Mouse (Mus musculus) stomach, embryonic 16.5 days (tissue): ENCODE measurements around the gene Ndufa6. TPM values are rescaled to one million over a fixed set of nuclear protein-coding genes. Genes with fewer than 3 reads are reported as not detected.

ENCODE experiments used
- ATAC-seq: fragments of 200-750 bp; cut with Nextera tagmentation; 2 replicates; pipeline ENCODE4 v1.8.0; 2017; ENCODE audit warnings: moderate number of reproducible peaks, moderate TSS enrichment; ENCODE audit not compliant: insufficient read depth, low FRiP score
- H3K27ac ChIP-seq: fragments of 300-500 bp; sonication (generic); 2 replicates; pipeline ENCODE4 v1.5.1; 2014; ENCODE audit warnings: low read length
- H3K27me3 ChIP-seq: fragments of 300-500 bp; sonication (generic); 2 replicates; pipeline ENCODE4 v1.6.1; 2014; ENCODE audit warnings: low read length, control low read depth, mixed read lengths; ENCODE audit not compliant: control insufficient read depth, insufficient read depth
- H3K36me3 ChIP-seq: fragments of 300-500 bp; sonication (generic); 2 replicates; pipeline ENCODE4 v1.6.1; 2014; ENCODE audit warnings: low read length; ENCODE audit not compliant: control insufficient read depth, insufficient read depth
- H3K4me1 ChIP-seq: fragments of 300-500 bp; sonication (generic); 2 replicates; pipeline ENCODE4 v1.6.1; 2014; ENCODE audit warnings: low read length, control low read depth, mixed read lengths; ENCODE audit not compliant: control insufficient read depth, insufficient read depth
- H3K4me2 ChIP-seq: fragments of 300-500 bp; sonication (generic); 2 replicates; pipeline ENCODE4 v1.6.1; 2014; ENCODE audit warnings: low read depth, low read length, mixed read lengths
- H3K4me3 ChIP-seq: fragments of 300-500 bp; sonication (generic); replicated peaks from 2 replicates; pipeline ENCODE4 v1.5.1; 2014; ENCODE audit warnings: mild to moderate bottlenecking, low read length
- H3K9ac ChIP-seq: fragments of 300-500 bp; sonication (generic); 2 replicates; pipeline ENCODE4 v1.6.1; 2014; ENCODE audit warnings: low read length
- H3K9me3 ChIP-seq: fragments of 300-500 bp; sonication (generic); replicated peaks from 2 replicates; pipeline ENCODE4 v1.6.1; 2016; ENCODE audit warnings: low read length, control low read depth; ENCODE audit not compliant: control insufficient read depth
- WGBS: fragments of 180-500 bp; shearing (Covaris S2); extraction: QIAGEN DNeasy Blood & Tissue Kit; methylation state at CpG from one replicate; pipeline ENCODE4 v1.1.7; 2014; 5-methylcytosine and 5-hydroxymethylcytosine counted together
- polyA plus RNA-seq: library from polyadenylated mRNA; unstranded; fragments of >200 nt; fragmentation: Nextera tagmentation; extraction: Ambion mirVana; gene quantifications from 2 replicates; pipeline ENCODE4 v1.2.1, GENCODE M21; 2015

Gene Ndufa6
- polyA plus RNA-seq, 1 experiment from 2014 or later, result 428 TPM

- ATAC-seq, result no peak
- Histone ChIP-seq H3K36me3 (no peaks in the 10 kb centered on the region), H3K27me3 (no peaks in the 10 kb centered on the region), H3K27ac (peak overlapping the region; percentile 60), H3K9ac (peak overlapping the region; percentile 46; the same call in 1 of the 2 replicates), H3K4me1 (peaks cover 14% of the 10 kb centered on the region), H3K4me2 (no peak overlapping the region), H3K9me3 (no peaks in the 10 kb centered on the region), H3K4me3 (no peak overlapping the region)
- WGBS, result 53% methylated on average over 22 of the region's 22 CpGs
Measured at GRCm38 (mm10) chr15:82358431-82359260, 4.5 kb upstream of the Ndufa6 start.

DNA sequence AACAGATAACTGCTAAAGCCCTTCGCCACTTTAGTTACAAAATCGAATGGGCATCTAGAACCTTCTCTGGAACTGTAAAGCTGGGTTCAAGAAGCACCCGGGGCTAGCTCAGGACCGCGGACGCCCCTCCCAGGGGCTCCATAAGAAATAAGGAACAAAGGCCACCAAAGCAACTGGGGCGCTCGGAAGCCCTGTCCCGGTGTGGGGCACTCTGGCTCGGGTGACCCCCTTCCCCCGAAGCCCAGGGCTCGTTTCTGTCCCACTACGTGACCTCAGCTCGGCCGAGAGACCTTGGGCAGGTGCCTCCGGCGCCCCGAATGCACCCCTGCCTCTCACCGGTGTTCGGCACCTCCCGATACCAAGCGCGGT is 393 bp downstream of the Ndufa6 start:
- 0% methylated on average over 23 of the region's 23 CpGs for WGBS
- no peak; the same call in 1 of the 2 replicates for ATAC-seq
- Histone ChIP-seq H3K4me3 (peak overlapping the region; percentile 99), H3K9me3 (no peaks in the 10 kb centered on the region), H3K4me2 (peak overlapping the region; percentile 83), H3K27ac (peak overlapping the region; percentile 85), H3K4me1 (peaks cover 17% of the 10 kb centered on the region), H3K27me3 (no peaks in the 10 kb centered on the region), H3K9ac (peak overlapping the region; percentile 97), H3K36me3 (peaks cover 17% of the 10 kb centered on the region)

GRCm38 (mm10) chr15:82353078-82353744 is 911 bp downstream of the Ndufa6 start:
- Histone ChIP-seq H3K4me3 (peak overlapping the region; percentile 99), H3K9ac (peak overlapping the region; percentile 97), H3K4me1 (peaks cover 15% of the 10 kb centered on the region), H3K36me3 (peaks cover 22% of the 10 kb centered on the region), H3K9me3 (no peaks in the 10 kb centered on the region), H3K27ac (peak overlapping the region; percentile 85), H3K27me3 (no peaks in the 10 kb centered on the region), H3K4me2 (peak overlapping the region; percentile 83)
- 20% methylated on average over 14 of the region's 14 CpGs for WGBS
- ATAC-seq, result no peak

GRCm38 (mm10) chr15:82351480-82351879 is 2.6 kb downstream of the Ndufa6 start:
- no peak for ATAC-seq
- Histone ChIP-seq H3K27me3 (no peaks in the 10 kb centered on the region), H3K9me3 (no peaks in the 10 kb centered on the region), H3K4me2 (0 out of 2 replicates have a peak overlapping the region, but pooled peaks have one; percentile 17), H3K4me1 (peaks cover 30% of the 10 kb centered on the region), H3K27ac (peak overlapping the region; percentile 16), H3K9ac (no peak overlapping the region), H3K36me3 (peaks cover 27% of the 10 kb centered on the region), H3K4me3 (no peak overlapping the region)
- WGBS, result 62% methylated on average over 3 of the region's 3 CpGs

DNA sequence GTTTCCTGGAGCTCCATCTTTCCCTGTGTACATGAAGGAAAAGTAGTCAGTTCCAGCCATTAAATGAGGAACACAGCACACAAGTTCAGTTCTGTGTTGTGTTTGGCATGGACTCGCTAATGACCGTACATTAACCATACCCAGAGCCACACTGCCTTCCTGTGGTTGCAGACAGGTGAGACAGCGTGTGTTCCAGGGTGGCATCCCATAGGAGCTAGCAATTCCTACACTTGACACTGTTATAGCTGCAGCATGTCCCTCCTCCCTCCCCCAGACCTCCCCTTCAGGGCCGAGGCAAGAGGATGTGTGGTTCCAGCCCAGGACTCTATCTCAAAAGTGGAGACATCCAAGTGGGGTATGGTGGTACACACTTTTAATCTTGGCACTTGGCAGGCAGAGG is 3.8 kb downstream of the Ndufa6 start:
- Histone ChIP-seq H3K9ac (no peak overlapping the region), H3K4me2 (no peak overlapping the region), H3K36me3 (peaks cover 27% of the 10 kb centered on the region), H3K27me3 (no peaks in the 10 kb centered on the region), H3K9me3 (no peaks in the 10 kb centered on the region), H3K4me3 (no peak overlapping the region), H3K27ac (no peak overlapping the region), H3K4me1 (peaks cover 30% of the 10 kb centered on the region)
- WGBS, result 69% methylated on average over 4 of the region's 4 CpGs
- no peak for ATAC-seq

DNA sequence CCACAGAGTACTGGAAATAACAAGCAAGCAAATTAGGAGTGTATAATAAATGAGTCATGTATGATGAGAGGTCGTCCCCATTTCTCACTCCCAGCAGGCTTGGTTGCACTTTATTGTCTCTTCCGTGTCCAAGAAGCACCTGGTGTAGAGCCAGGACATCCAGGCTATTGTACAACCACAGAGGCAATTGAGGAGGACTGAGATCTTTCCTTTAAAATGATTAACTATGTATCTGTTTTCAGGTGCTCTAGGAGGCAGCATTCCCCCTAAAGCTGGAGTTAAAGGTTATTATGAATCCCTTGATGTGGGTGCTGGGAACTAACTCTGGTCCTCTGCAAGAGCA is 5.2 kb downstream of the Ndufa6 start:
- Histone ChIP-seq H3K9ac (no peak overlapping the region), H3K36me3 (peaks cover 27% of the 10 kb centered on the region), H3K4me3 (no peak overlapping the region), H3K4me2 (no peak overlapping the region), H3K27ac (no peak overlapping the region), H3K27me3 (no peaks in the 10 kb centered on the region), H3K9me3 (no peaks in the 10 kb centered on the region), H3K4me1 (peaks cover 30% of the 10 kb centered on the region)
- no peak for ATAC-seq
- 80% methylated on average over 2 of the region's 2 CpGs for WGBS

DNA sequence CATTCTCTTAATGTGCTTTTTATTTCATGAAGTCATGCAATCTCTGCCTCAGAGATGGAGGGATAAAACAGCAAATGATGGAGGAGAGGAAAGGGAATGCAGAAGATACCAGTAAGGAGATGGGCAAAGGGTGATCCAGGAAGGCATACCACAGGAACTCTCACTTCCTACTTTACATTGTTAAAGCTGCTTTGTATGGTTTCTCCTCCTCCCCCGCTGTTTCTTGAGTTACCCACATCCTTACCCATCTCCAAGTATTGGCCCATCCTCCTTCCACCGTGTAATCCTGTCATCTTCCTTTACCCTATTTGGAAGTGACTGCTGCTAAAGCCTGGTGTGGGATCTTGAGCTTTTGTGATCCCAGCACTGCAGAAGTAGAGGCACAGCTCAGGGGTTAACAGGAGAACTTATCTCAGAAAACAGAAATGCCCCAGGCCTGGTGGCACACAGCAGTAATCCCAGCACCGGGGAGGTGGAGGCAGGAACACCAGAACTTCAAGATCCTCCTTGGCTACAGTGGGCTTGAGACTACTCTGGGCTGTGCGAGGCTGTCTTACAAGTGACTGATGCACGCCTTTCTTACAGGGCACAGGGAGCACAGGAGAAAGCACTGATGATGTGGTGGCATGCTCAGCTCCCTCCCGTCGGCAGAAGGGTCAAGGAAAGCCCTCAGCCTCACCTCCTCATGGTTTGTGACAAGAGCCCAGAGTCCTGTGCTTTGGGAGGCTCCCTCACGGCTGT is 5.7 kb downstream of the Ndufa6 start:
- Histone ChIP-seq H3K9me3 (no peaks in the 10 kb centered on the region), H3K27me3 (no peaks in the 10 kb centered on the region), H3K4me2 (no peak overlapping the region), H3K9ac (no peak overlapping the region), H3K4me1 (peaks cover 34% of the 10 kb centered on the region), H3K36me3 (peaks cover 27% of the 10 kb centered on the region), H3K27ac (no peak overlapping the region), H3K4me3 (no peak overlapping the region)
- WGBS, result 75% methylated on average over 8 of the region's 8 CpGs
- ATAC-seq, result no peak

GRCm38 (mm10) chr15:82347852-82348251 is 6.3 kb downstream of the Ndufa6 start:
- no peak overlapping the region for H3K9ac ChIP-seq
- ATAC-seq, result no peak
- no peaks in the 10 kb centered on the region for H3K9me3 ChIP-seq
- H3K36me3 ChIP-seq, result peaks cover 27% of the 10 kb centered on the region
- H3K27me3 ChIP-seq, result no peaks in the 10 kb centered on the region
- no peak overlapping the region for H3K27ac ChIP-seq
- 91% methylated on average over 12 of the region's 12 CpGs for WGBS
- no peak overlapping the region for H3K4me2 ChIP-seq
- H3K4me3 ChIP-seq, result no peak overlapping the region
- peaks cover 29% of the 10 kb centered on the region for H3K4me1 ChIP-seq

DNA sequence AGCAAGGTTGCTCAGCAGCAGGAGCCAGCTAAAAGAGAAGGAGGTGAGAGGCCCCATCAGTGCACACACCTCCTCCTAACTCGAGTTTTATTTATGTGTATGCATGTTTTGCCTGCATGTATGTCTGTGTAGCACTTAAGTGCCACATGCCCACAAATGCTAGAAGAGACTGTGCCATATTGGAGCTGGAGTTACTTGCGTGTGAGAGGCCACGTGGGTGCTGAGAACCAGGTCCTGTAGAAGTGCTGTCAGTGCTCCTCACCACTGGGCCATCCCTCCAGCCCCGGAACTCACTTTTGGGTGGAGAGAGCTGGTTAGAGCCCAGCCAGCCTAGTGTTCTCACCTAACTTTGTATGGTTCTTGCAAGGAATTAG is 6.8 kb downstream of the Ndufa6 start:
- peak overlapping the region; percentile 89 for H3K4me2 ChIP-seq
- peaks cover 28% of the 10 kb centered on the region for H3K4me1 ChIP-seq
- peak overlapping the region; percentile 78 for H3K27ac ChIP-seq
- peak overlapping the region; percentile 79 for H3K4me3 ChIP-seq
- H3K36me3 ChIP-seq, result peaks cover 27% of the 10 kb centered on the region
- WGBS, result 73% methylated on average over 4 of the region's 4 CpGs
- ATAC-seq, result no peak
- H3K9ac ChIP-seq, result peak overlapping the region; percentile 73
- H3K27me3 ChIP-seq, result no peaks in the 10 kb centered on the region
- no peaks in the 10 kb centered on the region for H3K9me3 ChIP-seq
